Comparison of ENCODE assay signal across 23 mouse cellular contexts in genomic region chr2:84592801-84593200, GRCm38 (mm10). TPM values are rescaled to one million over a fixed set of nuclear protein-coding genes. Genes with fewer than 3 reads are reported as not detected.
DNase-seq lines count a peak whose midpoint lies in the region; ATAC-seq and TF ChIP-seq lines count a peak whose summit lies in the region.
"Had no signal": no experiment of that assay in that cellular context is flagged by ENCODE, and none has a peak within 500 bp of the region (broad histone marks: within the 10 kb centered on the region; RNA-seq: fewer than 3 reads in every experiment).

No protein-coding gene starts in this region.

- TF ChIP-seq CTCF in intestine, postnatal 0 days (IDR thresholded peaks at IDR 0.05; ENCODE audit: low read depth) = no peak
- no peak for TF ChIP-seq CTCF in bone marrow macrophage, adult 2 months (IDR thresholded peaks at IDR 0.05; ENCODE audit: low read depth, low read length)
- TF ChIP-seq CTCF in stomach, postnatal 0 days (IDR thresholded peaks at IDR 0.05; ENCODE audit: low read depth) = no peak

- TF ChIP-seq POLR2A in bone marrow macrophage, adult 2 months (IDR thresholded peaks at IDR 0.05; ENCODE audit: borderline replicate concordance, low read depth, low read length) = no peak

- no peak overlapping the region for H3K27ac ChIP-seq in intestine, embryonic 15.5 days
- H3K27ac ChIP-seq in intestine, postnatal 0 days (ENCODE audit: low read depth, low read length) = no peak overlapping the region
- H3K27ac ChIP-seq in bone marrow macrophage, adult 2 months (ENCODE audit: insufficient read depth, low read depth, low read length) = peak overlapping the region; percentile 8
- H3K27ac ChIP-seq in stomach, postnatal 0 days (replicated peaks) = no peak overlapping the region
- H3K27ac ChIP-seq: forebrain, embryonic 13.5 days; gastrocnemius, adult 2 months; heart, embryonic 15.5 days; hindbrain, embryonic 15.5 days; limb, embryonic 13.5 days; liver, embryonic 13.5 days had no signal

- 89% methylated on average over 8 of the region's 8 CpGs for WGBS in intestine, embryonic 15.5 days
- 94% methylated on average over 8 of the region's 8 CpGs for WGBS in intestine, postnatal 0 days
- WGBS in stomach, postnatal 0 days = 89% methylated on average over 8 of the region's 8 CpGs

- TF ChIP-seq EP300 in stomach, postnatal 0 days (optimal IDR thresholded peaks at IDR 0.05) = no peak

- DNase-seq in stomach, postnatal 0 days (ENCODE audit: low spot score) = no peak
- DNase-seq in kidney, adult 18-20 months = no peak
- DNase-seq in thymus, postnatal 25 days = no peak
- DNase-seq: adrenal gland, adult 2 months; cerebellum, adult 8-10 months; cerebellum, postnatal 36 days; gastrocnemius, adult 2 months; heart, postnatal 36 days; kidney, postnatal 25 days; liver, embryonic 13.5 days; lung, embryonic 14.5 days; lung, postnatal 4 days; midbrain, embryonic 14.5 days; right cerebral cortex, postnatal 4 days had no signal

- ATAC-seq in intestine, embryonic 15.5 days = 0 out of 2 replicates have a peak, but pooled peaks have one; percentile 57
- no peak for ATAC-seq in intestine, postnatal 0 days
- peak; percentile 81 for ATAC-seq in megakaryocyte, adult 5-6 weeks (ENCODE audit: poor library complexity, severe bottlenecking)
- peak; percentile 21; the same call in 1 of the 2 replicates for ATAC-seq in stomach, postnatal 0 days (ENCODE audit: low FRiP score, low TSS enrichment)
- ATAC-seq: forebrain, embryonic 13.5 days; Patski had no signal

- H3K9me3 ChIP-seq in intestine, embryonic 15.5 days = no peaks in the 10 kb centered on the region
- H3K9me3 ChIP-seq in intestine, postnatal 0 days (ENCODE audit: control insufficient read depth) = no peaks in the 10 kb centered on the region
- no peaks in the 10 kb centered on the region for H3K9me3 ChIP-seq in stomach, postnatal 0 days (ENCODE audit: control insufficient read depth, low read length)
- H3K9me3 ChIP-seq: forebrain, embryonic 13.5 days; heart, embryonic 15.5 days; hindbrain, embryonic 15.5 days; limb, embryonic 13.5 days; liver, embryonic 13.5 days had no signal

- no peaks in the 10 kb centered on the region for H3K27me3 ChIP-seq in intestine, embryonic 15.5 days (replicated peaks)
- H3K27me3 ChIP-seq in intestine, postnatal 0 days (replicated peaks; ENCODE audit: control insufficient read depth, insufficient read depth, low read length) = no peaks in the 10 kb centered on the region
- H3K27me3 ChIP-seq in stomach, postnatal 0 days (ENCODE audit: control insufficient read depth, insufficient read depth, low read length) = no peaks in the 10 kb centered on the region
- H3K27me3 ChIP-seq: forebrain, embryonic 13.5 days; heart, embryonic 15.5 days; hindbrain, embryonic 15.5 days; limb, embryonic 13.5 days; liver, embryonic 13.5 days; Patski had no signal

- H3K4me1 ChIP-seq in intestine, embryonic 15.5 days (replicated peaks) = no peaks in the 10 kb centered on the region
- H3K4me1 ChIP-seq in intestine, postnatal 0 days (replicated peaks; ENCODE audit: control insufficient read depth, insufficient read depth, low read length) = no peaks in the 10 kb centered on the region
- H3K4me1 ChIP-seq in bone marrow macrophage, adult 2 months (ENCODE audit: control insufficient read depth, insufficient read depth, low read length) = peaks cover 14% of the 10 kb centered on the region
- no peaks in the 10 kb centered on the region for H3K4me1 ChIP-seq in stomach, postnatal 0 days (replicated peaks; ENCODE audit: control insufficient read depth, insufficient read depth)
- H3K4me1 ChIP-seq: forebrain, embryonic 13.5 days; heart, embryonic 15.5 days; hindbrain, embryonic 15.5 days; limb, embryonic 13.5 days; liver, embryonic 13.5 days had no signal

- no peak overlapping the region for H3K4me3 ChIP-seq in intestine, embryonic 15.5 days (replicated peaks)
- H3K4me3 ChIP-seq in intestine, postnatal 0 days (ENCODE audit: low read depth, low read length) = no peak overlapping the region
- H3K4me3 ChIP-seq in bone marrow macrophage, adult 2 months (ENCODE audit: insufficient read depth, low read length) = peak overlapping the region; percentile 1; the same call in 1 of the 2 replicates
- H3K4me3 ChIP-seq in stomach, postnatal 0 days (ENCODE audit: low read depth, low read length) = no peak overlapping the region
- H3K4me3 ChIP-seq: forebrain, embryonic 13.5 days; gastrocnemius, adult 2 months; heart, embryonic 15.5 days; hindbrain, embryonic 15.5 days; limb, embryonic 13.5 days; liver, embryonic 13.5 days had no signal

- H3K9ac ChIP-seq in intestine, embryonic 15.5 days = no peak overlapping the region
- H3K9ac ChIP-seq in intestine, postnatal 0 days (ENCODE audit: low read depth, low read length) = no peak overlapping the region
- no peak overlapping the region for H3K9ac ChIP-seq in stomach, postnatal 0 days (ENCODE audit: low read length)
- H3K9ac ChIP-seq: forebrain, embryonic 13.5 days; heart, embryonic 15.5 days; hindbrain, embryonic 15.5 days; limb, embryonic 13.5 days; liver, embryonic 13.5 days; lung, embryonic 14.5 days had no signal

- peaks cover 18% of the 10 kb centered on the region for H3K36me3 ChIP-seq in intestine, embryonic 15.5 days
- peaks cover 20% of the 10 kb centered on the region for H3K36me3 ChIP-seq in intestine, postnatal 0 days (ENCODE audit: control insufficient read depth, insufficient read depth)
- peaks cover 6% of the 10 kb centered on the region; the same call in 1 of the 2 replicates for H3K36me3 ChIP-seq in stomach, postnatal 0 days (ENCODE audit: control insufficient read depth, insufficient read depth, low read length)

- no peak overlapping the region for H3K4me2 ChIP-seq in intestine, embryonic 15.5 days (replicated peaks)
- H3K4me2 ChIP-seq in intestine, postnatal 0 days (replicated peaks; ENCODE audit: low read depth) = no peak overlapping the region
- no peak overlapping the region for H3K4me2 ChIP-seq in stomach, postnatal 0 days (replicated peaks; ENCODE audit: low read depth)
- H3K4me2 ChIP-seq: forebrain, embryonic 13.5 days; heart, embryonic 15.5 days; hindbrain, embryonic 15.5 days; limb, embryonic 13.5 days; liver, embryonic 13.5 days; lung, embryonic 14.5 days had no signal

RNA-seq across cellular contexts. Expression of gene Ctnnd1, which starts 57.8 kb away (rescaled TPM):
- polyA plus RNA-seq in intestine, embryonic 15.5 days (2015; fragmentation: Nextera tagmentation; extraction: Ambion mirVana) = 60.7 and 64.4 TPM in 2 replicates
- polyA plus RNA-seq in intestine, postnatal 0 days (2015; fragmentation: Nextera tagmentation; extraction: Ambion mirVana) = 45.4 and 46.1 TPM in 2 replicates
- polyA plus RNA-seq in bone marrow macrophage, adult 2 months (2012; ENCODE audit: insufficient read depth, insufficient read length, missing spikeins) = 99.2 and 110 TPM in 2 replicates
- total RNA-seq in megakaryocyte, adult 5-6 weeks (2015) = 14.9 and 20.9 TPM in 2 replicates
- 14.8 and 17.8 TPM in 2 replicates for total RNA-seq in megakaryocyte, adult 5-6 weeks (2017)
- 34.5 and 38.8 TPM in 2 replicates for polyA plus RNA-seq in stomach, postnatal 0 days (2015; fragmentation: Nextera tagmentation; extraction: Ambion mirVana)
